Mouse (Mus musculus): Measurements from ENCODE around the gene Rpl12.

The Rpl12 gene

DNA sequence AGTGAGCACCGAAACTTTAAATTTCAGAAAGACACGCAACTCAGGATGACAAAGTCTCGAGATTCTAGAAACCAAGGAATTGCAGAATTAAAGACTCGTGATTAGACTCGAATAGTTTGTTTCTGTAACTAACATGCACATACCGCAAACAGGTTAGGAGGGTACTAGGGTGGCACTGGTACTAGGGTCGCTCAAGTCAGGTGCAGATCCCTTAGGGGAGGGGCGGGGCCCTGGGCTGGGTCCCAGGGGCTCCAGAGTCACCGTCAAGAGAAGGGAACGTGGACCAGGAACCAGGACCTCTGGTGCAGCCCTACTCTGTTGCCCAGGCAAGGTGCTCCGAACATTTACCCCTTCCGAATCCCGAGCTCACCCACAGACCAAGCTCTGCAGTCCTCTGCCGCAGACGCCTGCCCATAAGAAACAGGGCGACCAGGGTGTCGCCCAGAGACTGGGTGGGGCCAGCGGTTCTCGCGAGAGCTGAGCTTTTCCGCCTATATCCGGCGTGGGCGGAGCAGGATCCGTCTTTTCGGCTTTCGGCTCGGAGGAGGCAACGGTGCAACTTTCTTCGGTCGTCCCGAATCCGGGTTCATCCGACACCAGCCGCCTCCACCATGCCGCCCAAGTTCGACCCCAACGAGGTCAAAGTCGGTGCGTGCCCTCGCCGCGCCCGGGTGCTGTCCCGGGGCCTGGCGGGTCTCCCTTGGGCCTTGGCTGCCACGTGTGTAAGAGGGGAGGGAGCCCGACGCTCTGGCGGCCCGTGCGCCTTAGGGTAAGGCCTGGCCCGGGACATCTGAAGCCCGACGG lies at the start of gene Rpl12, which contains the start of gene Lrsam1:
Gene Rpl12, plus strand, starts transcription at position 368 of the 804 bp plus-strand sequence.
Gene Lrsam1, minus strand, starts transcription at position 423 of the 804 bp plus-strand sequence.
- DNase-seq (ENCODE audit: low spot score in 2 of 2), result peak; percentile 88 to 94

DNA sequence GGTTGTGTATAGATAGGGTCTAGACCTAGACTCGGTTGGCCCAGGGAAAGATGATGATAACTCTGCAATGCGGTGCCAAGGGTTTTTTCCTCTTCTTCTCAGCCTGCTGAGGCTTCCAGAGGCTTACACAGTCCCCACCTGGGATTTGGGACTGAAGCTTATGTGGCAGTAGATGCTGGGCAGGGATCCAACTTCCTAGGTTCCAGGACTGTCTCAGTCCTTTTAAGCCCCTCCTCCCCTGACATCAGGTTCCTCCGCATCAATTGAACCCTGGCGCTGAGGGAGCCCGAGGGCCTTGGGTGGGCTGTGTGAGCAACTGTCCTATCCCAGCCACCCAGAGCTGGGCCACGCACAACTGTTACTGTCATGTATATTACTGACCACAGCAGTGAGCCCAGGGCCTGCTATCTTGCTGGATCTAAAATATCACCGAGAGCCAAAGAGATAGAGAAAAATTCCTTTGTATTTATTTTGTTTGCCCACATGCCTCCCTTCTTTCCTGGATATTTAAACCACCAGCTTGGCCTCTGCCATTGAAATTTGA lies 49.6 kb upstream of the Rpl12 start:
- no peak for DNase-seq (ENCODE audit: low spot score in 2 of 2)

DNA sequence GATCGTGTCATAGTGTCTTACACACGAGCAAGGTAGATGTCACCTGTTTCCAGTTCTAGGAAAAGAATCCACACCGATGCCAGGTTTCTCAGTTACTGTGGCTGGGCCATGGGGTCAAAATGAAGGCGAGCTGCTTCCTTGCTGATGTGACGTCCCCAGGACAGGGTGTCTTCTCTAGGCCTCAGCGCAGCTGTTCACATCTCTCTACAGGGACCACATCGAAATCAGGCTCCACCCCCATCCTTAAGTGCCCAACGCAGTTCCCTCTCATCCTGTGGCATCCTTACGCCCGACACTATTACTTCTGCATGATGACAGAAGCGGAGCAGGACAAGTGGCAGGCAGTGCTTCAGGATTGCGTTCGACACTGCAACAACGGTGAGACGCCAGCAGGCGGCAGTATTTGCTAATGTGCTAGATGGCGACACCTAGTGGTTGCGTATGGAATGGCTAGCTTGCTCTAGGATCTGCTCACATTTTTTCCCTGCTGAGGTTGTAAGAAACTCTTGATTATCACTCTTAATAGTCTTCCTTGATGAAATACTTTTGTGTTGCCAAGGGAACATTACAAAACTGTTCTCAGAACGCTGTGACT lies 49.1 kb upstream of the Rpl12 start:
- peak; percentile 63 to 80 for DNase-seq (ENCODE audit: low spot score in 2 of 2)

DNA sequence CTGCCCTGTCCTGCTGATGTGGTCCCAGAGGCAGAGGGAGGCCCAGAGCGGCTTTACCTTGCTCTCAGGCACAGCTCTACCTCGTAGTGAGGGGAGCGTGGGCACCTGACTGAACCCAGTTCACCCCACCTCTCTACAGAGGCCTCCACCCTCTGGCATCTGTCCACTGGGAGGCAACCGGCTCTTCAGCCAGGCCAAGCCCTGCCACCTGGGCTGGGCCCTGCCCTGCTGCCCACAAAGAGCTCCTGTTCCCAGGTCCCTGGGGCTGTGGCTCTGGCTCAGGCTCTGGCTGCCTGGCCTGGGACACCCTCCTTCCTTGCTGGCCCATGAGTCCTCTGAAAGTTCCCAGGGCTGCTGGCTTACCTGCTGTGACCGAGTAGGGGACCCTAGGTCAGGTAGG lies 47.0 kb upstream of the Rpl12 start:
- no peak for DNase-seq (ENCODE audit: low spot score in 2 of 2)

DNA sequence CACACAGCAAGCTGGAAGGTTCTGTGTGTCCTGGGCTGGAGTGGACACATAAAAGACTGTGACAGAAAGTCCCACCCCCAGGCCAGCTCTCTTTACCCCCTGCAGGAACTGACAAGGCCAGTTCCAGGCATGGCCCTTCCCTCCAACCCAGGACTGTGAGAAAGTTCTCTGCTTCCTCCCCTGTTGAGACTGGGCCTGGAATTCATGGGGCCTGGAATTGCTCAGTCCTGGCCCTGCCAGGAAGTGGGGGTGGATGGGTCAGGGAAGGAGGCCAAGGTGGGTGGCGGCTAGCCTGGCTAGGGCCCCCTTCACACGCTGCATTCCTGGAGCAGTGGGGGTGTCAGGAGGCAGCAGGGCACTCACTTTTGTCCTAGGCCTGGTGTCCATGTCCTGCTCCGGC lies 46.5 kb upstream of the Rpl12 start:
- DNase-seq (ENCODE audit: low spot score in 2 of 2), result no peak

DNA sequence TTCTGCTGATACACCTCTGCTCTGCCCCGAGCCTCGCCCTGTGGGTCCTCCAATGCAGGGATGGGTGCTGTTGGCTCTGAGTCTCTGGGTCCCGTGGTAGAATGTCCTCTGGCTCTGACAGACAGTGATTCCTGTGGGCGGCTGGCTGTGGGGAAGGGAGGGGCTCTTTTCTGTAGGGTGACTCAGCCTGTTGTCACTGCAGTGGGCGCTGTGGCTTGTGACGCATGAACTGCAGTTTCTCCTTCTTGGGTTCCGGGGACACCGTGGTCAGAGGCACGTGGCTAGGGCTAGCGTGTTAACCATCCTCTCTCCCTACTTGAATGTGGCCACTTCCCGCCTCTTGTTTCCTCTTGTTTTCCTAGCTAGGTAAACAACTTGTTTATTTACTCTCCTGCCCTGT lies 43.8 kb upstream of the Rpl12 start:
- no peak for DNase-seq (ENCODE audit: low spot score in 2 of 2)

DNA sequence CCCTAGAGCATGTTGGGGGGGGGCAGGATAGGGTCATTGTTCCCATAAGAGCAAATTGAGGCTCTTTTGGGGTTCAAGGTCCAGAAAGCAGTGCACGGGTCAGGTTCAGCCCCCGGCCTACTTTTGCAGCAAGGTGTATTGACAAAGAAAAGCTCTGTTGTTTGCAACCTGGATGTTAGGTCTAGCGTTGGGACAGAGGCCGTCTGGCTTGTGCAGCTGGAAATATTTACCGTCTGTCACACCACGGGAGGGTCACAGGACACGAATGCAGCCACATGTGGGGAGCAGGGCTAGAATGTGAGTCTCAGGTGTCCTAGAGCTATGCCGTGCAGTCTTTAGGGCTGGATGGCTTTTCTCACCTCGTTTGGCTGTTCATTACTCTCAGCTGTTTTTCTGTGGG lies 43.0 kb upstream of the Rpl12 start:
- no peak for DNase-seq (ENCODE audit: low spot score in 2 of 2)

DNA sequence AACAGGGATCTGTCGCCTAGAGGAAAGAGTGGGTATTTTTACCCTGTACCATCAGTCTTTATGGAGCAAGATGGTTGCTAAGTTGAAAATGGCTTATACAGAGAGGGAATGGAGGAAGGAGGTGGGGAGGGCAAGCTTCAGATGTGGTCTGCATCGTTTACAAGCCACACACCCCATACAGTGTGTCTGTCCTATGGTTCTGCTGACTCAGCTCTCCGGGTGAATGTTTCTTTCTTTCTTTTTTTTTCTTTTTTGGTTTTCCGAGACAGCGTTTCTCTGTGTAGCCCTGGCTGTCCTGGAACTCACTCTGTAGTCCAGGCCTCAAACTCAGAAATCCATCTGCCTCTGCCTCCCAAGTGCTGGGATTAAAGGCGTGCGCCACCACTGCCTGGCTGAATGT lies 40.1 kb upstream of the Rpl12 start:
- DNase-seq (ENCODE audit: low spot score in 2 of 2), result no peak

DNA sequence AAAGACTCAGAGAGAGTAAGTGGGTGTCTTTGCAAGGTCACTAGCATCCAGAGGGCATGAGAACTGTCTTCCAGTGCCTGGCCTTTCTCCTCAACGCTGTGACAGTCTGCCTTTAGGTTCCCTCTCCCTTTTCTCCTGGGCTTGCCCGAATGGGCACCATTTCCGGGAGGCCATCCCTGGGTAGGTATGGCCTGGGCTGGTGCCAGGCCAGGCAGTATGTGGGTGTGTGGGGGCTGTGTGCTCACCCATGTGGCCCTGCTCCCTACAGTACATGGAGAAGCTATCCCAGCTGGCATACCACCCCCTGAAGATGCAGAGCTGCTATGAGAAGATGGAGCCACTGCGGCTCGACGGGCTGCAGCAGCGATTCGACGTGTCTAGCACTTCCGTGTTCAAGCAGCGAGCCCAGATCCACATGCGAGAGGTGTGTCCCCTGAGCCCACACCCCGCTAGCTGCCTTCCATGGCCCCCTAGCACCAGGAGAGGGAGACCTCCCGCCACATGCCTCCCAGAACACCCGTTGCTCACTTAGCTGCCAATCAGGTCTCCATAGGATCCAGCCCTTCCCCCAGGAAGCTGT lies 39.5 kb upstream of the Rpl12 start:
- DNase-seq (ENCODE audit: low spot score in 2 of 2), result no peak

DNA sequence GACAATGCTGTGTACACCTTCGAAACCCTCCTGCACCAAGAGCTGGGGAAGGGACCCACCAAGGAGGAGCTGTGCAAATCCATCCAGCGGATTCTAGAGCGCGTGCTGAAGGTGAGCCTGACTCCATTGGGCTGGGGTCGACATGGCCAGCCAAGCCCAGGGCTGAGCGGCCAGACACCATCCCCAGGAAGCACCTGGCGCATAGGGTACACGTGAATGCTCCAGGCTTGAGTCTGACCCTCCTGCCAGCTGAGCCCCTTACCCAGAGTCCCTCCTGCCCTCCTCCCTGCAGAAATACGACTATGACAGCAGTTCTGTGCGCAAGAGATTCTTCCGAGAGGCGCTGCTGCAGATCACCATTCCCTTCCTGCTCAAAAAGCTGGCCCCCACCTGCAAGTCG lies 38.8 kb upstream of the Rpl12 start:
- no peak for DNase-seq (ENCODE audit: low spot score in 2 of 2)

DNA sequence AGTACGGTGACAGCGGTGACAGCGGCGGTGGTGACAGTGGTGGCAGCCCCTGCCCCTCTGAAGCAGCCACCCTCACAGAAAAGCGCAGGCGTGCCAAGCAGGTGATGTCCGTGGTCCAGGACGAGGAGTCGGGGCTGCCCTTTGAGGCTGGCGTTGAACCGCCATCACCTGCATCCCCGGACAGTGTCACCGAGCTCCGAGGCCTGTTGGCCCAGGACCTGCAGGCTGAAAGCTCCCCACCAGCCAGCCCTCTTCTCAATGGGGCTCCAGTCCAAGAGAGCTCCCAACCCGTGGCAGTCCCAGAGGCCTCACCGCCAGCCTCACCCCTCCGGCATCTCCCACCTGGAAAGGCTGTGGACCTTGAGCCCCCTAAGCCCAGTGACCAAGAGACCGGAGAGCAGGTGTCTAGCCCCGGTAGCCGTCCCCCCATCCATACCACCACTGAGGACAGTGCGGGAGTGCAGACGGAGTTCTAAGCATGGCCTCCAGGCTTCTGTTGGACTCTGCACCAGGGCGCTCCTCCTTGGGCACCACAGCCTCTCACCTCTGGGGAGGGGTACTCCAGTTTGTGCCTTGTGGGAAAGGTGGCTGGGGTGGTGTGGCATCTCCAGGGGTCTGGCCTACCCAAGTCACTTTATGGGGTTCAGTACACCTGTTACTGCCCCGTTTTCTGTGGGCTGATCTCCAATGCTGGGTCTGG lies 37.7 kb upstream of the Rpl12 start:
- no peak for DNase-seq (ENCODE audit: low spot score in 2 of 2)

DNA sequence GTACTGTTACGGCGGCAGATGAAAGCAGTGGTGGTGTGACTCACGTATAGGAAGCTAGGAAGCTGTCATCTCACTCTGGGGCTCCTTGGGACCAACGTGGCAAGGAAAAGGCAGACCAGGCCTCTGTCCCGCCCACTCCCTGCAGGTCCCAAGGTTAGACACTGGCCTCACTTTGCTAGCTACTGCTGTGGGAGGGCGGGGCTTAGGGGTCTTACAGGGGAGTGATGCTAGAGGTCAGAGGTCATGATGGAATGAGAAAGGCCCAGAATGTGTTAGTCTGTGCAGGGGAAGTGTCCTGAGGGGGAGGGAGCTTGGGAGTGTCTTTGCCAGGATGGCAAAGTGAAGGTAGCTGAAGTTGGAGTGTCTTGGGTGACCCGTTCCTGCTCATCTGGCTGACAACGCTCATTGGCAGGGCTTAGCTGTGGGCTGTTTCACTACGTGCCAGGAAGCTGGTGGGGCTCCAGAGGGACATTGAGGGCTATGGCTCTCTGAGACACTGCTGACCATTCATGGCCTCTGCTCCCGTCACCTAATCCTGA lies 37.0 kb upstream of the Rpl12 start:
- no peak for DNase-seq (ENCODE audit: low spot score in 2 of 2)

DNA sequence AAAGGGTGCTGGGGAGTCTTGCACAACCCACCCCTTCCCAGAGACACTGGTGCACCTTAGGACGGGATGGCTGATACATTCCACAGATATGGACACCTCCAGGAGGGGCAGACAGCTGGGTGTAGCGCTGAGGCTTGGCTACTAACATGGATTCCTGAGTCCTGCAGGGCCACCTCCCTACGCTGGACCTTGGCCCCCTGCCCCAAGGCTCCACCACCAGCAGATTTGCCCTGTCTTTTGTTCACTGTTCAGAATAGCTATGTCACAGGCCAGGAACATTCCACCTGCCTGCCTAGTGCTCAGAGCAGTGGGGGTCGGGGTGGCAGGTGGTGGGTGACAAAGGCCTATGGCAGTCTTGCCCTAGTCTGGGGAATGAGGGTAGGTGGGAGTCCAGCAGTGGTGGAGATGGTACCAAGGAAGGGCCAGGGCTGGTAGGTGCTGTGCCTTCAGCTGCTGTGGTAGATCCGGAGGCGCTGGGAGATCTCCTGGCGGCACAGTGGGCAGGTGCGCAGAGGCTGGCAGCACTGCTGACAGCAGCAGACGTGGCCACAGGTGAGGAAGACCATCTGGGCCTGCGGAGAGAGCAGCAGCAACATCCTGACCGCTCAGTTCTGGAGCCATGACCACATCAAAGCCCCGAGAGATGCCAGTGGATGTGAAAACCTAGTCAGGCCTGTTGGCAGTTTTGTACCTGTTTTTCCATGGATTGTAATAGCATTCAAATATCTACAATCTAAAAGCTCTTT lies 34.9 kb upstream of the Rpl12 start:
- DNase-seq (ENCODE audit: low spot score in 2 of 2), result no peak

DNA sequence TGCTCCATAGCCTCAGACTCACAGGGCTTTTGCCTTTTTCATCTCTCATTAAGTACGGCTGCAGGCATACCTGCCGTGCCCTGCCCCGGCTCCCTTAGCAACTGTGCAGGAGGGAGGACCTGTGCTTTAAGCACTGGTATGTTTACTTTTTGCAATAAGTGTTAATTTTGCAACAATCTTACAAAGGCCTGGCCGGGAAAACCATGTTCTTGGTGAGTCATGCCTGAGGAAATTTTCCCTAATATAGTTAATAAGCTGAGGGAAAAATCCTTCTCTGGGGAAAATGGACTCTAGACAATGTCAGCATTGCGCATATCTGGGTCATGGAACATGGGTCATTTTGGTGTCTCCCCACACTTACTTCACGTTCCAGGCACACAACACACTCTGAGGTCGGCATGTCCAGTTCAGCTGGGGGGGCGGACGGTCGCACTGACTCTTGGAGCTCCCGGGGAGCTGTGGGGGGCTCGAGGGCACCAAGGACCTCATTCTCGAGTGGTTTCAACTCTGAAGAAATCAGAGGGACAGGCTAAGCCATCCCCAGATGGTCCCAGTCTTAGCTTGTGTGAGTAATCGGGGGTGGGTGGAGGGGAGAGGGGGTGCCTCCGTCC lies 33.6 kb upstream of the Rpl12 start:
- no peak for DNase-seq (ENCODE audit: low spot score in 2 of 2)

DNA sequence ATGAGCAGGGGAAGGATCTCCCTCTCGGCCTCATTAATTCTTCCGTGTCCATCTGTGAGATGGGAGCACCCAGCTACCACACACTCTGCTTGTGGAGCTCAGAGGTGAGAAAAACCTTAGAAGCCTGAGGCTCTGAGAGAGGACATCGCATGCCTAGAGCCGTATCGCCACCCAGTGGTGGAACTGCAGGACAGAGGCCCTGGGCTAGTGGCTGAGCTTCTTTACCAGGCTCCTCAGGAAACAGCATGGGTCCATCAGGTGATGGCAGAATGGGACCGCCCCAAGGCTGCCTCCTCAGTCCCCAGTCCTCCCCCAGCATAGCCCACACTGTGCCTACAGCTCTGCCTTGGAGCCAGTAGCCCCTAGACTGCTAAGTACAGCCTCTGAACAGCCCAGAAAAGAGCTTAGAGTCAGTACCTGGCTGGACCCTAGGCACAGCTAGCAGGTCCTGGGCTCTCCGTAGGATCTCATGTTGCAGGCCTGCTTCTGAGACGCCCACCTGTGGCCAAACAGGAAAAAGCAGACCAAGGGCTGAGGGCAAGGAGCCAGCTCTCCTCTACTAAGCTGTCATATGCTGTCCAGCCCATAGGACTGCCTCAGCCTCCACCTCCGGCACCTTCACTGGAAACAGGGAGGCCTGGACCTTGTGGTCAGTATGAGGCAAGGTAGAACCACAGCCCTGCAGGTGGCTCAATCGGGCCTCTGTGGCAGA lies 33.0 kb upstream of the Rpl12 start:
- peak in 1 of 2 experiments; percentile 51 for DNase-seq (ENCODE audit: low spot score in 2 of 2)

DNA sequence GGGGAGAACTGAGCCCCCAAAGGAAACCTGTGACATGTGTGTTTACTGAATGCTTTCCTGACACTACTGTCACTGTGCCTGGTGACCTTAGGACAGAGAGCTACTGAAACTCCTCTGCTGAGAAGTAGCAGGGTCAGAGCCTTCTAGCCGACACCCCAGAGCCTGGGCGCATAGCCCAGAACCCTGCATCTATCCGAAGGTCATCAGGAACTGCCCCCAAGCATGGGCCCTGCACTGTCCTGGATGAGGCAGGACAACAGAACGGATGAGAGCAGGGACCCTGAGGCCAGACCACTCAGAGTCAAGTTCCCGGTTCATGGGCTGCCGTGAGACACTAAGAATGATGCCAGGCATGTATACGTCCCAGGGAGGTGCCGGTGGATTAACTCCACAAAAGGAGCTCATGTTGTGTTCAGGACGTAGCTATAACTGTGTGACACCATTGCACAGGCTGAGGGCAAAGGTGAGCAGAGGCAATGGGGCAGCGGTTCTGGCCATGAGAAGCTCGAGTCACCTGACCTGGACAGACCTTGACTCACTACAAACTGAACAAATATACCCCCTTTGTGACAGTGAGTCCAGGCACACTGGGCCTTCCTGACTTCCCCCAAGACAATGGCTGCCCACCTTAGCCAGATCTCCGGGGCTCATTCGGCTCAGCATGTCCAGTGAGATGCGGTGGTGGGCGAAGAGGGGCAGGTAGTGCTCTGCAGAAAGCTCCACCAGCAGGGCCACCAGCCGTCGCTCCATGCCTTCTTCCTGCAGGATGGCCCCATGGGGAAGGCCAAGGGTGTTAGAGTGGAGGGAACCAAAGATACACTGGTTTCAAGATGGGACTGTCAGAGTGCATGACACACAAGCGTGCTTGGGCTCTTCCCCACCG lies 32.2 kb upstream of the Rpl12 start:
- DNase-seq (ENCODE audit: low spot score in 2 of 2), result no peak

DNA sequence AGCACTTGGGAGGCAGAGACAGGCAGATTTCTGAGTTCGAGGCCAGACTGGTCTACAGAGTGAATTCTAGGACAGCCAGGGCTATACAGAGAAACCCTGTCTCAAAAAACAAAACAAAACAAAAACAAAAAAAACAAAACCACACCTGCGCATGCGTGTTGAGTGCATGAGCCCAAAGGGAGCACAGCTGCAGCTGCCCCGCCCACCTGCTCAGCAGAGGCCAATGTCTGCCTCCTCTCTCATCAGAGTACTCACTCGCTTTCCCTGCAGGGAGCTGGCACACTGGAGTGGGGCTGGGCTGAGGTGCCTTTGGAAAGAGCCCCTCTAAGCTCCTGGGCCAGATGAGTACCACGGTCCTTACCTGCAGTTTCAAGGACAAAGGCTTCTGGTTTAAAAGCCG lies 29.6 kb upstream of the Rpl12 start:
- DNase-seq (ENCODE audit: low spot score in 2 of 2), result no peak

DNA sequence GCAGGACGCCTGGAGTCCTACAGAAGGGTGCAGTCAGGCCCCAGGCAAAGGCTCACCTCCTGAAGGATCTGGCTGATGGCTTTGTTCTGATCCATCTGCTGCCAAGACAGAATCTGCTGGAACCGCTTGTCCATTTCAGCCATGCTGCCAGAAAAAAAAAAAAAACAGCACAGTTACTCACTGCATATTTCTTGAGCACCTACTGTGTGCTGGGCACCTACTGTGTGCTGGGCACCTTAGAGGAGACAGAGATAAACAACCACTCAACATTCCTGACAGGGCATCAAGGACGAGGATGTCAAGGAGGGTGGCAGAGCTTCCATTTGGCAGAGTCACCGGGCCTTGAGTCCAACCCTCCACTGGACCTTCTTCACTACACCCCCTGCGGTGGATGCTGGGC lies 22.6 kb upstream of the Rpl12 start:
- no peak for DNase-seq (ENCODE audit: low spot score in 2 of 2)

DNA sequence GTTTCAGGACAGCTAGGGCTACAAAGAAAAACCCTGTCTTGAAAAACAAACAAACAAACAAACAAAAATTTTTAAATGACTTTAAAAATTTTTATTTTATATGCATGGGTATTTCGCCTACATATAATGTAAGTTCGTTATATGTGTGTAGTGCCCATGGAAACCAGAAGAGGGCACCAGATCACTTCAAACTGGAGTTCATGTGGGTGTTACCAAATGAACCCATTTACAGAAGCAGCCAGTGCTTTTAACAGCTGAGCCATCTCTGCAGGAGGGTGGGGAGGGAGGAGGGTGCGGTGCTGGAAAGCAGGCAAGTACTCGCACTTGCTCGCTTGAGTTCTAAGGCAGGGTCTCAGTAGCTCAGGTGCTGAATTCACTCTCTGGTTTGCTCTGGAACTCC lies 21.9 kb upstream of the Rpl12 start:
- DNase-seq (ENCODE audit: low spot score in 2 of 2), result peak in 1 of 2 experiments; percentile 61
